Mouse (Mus musculus) testis, postnatal 14 days (tissue): ENCODE measurements around the gene Slc4a4.

Source experiments
- DNase-seq: peaks from one replicate; pipeline ENCODE4 v3.0.0; 2021; ENCODE audit warnings: low spot score

The Slc4a4 gene

DNA sequence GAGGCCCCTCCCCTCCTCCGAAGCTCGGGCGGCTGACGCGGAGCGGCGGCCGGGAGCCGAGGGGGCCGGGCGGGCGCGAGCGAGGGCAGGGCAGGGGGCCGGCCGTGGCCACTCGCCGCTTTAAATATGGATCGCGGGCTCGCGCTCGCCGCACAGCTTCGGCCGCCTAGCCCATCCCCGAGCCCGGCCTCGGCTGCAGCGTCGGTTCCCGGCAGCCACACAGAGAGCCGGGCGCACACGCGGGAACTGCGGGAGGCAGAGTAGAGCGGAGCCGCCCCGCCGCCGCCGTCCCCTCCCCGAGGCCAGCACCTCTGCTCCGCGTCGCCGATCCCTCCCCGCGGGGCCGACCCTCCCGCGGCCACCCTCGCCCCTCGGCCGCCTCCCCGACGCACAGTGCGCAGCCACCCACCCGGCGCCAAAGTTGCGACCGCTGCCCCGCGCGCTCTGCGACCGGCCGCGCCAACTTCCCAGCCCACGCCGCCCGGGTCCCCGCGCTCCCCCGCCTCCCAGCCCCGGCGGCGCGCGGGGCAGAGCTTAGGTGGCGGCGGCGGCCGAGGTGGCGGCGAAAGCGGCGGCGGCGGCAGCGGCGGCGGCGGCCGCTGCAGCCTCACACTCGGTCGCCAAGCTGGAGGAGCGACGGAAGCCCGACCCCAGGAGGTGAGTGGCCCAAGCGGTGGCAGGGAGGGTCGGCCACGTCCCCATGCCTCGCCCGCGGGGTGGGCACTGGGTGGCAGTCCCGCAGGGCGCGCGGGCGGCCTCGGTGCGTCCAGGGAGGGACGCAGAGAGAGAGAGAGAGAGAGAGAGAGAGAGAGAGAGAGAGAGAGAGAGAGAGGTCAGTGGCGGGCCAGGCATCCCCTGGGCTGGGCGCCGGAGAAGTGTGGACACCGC lies at the start of gene Slc4a4:
Gene Slc4a4, plus strand, starts transcription at position 151 of the 888 bp plus-strand sequence.
- peak; percentile 18 for DNase-seq

DNA sequence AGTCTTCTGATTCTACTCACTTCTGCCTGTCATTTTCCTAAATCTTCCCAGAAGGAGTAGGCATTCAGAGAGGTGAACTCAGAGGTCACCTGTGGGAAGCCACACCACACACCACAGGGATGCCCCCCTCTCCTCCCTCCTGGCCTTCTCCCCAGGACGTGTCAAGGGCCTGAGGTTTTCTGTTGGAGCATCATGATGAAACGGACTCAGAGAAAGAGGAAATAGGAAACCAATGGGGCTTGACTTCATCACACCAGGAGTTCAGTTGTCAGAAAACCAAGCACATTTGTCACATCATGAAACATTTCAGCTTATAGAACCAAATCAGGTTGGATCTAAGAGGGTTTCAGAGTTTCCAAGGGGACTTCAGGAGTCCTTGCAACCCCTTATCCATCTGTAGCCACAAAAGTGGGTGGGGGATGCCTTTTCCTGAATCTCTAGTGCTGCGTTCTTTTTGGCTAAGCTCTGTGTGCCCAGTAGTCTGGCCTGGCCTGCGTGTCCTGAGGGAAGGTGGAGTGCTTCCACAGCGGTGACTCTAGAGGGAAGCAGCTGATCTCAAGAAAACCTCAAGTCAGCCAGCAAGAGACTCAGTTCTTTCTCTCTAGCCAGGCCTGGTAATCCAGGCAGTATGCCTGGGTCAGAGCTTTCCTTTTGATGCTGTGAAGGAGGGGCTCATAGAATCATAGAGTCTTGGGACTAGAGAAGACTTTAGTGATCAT lies 46.4 kb upstream of the Slc4a4 start:
- DNase-seq: no peak

DNA sequence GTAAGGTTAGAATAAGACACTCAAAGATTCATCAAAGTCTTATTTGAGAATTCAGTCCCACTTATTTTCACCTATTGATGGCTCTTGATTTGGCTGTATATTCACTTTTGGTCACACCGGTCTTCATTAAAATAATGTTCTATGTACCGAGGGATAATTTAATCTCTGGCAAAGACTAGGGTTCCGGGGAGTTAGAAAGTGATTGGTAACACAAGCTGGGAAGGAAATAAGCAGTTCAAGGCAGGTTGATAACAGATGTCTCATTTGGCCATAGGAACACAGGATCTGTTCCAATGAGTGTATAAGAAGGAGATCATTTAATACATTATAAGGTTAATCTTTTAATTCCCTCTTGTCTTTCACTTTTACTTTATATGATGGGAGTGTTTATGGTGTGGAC lies 29.3 kb upstream of the Slc4a4 start:
- no peak for DNase-seq

DNA sequence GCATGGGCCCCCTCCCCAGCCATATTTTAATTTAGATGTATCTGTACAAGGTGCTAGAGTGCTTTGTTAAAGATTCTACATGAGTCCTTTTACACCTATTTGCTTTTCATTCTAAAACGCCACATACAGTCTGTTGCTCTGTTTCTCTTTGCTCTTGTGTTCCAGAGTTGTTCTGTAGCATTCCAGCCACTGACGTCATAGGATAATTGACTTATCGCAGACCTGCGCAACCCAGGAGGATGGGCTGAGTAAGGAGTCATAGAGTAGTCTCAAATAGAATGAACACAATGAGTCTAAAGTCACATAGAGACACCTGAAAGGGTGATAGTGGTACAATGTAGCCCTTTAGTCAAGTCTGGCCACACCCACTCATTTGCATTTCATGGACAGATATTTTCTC lies 28.8 kb upstream of the Slc4a4 start:
- no peak for DNase-seq

DNA sequence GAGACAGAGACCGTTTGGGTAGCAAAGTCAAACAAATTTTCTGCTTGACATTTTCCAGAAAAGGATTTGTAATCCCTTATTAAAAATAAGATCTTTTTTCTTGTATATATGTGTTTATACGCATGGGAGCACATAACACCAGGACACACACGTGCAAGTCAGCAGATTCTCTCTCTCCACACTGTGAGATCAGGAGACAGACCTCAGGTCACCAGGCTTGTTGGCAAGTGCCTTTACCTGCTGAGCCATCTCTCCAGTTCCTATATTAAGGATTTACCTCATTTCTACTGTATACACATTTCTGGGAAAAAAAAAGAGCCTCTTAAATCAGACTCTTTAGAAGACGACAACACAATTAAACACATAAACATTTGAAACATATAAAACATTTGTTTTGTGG lies 28.4 kb upstream of the Slc4a4 start:
- no peak for DNase-seq

DNA sequence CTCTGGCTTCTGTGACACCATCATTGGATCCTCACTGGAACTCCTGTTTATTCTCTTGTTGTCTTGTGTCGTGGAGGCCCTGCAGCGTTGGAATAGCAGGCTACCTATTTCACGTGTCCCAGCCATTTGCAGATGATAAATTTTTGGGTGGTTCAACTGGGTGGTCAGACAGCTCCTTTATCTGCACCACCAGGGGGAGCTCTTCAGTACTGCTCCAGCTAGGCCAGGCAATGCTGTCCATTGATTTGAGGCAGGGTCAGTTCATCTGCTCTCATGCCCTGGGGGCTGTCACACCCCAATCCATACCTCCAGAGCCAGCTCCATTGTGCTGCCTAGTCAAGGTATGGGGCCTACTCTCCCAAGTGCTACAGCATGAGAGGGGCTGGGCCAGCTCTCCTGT lies 24.5 kb upstream of the Slc4a4 start:
- no peak for DNase-seq

DNA sequence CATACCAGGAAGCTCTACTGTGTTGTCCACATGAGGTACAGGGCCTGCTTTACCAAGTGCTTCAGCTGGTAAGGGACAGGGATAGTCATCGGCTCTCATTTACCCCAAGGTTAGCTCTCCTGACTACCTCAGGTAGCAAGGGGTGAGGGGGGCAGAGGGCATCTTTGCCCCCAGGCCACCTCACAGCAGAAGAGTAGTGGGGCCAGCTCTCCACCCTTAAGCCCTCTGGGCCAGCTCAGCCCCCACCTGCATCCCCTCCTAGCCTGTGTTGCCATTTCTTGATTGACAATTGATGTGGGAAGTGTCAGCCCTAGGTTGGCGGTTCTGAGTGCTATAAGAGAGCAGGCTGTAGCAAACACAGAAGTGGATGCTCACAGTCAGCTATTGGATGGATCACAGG lies 23.8 kb upstream of the Slc4a4 start:
- DNase-seq: no peak

DNA sequence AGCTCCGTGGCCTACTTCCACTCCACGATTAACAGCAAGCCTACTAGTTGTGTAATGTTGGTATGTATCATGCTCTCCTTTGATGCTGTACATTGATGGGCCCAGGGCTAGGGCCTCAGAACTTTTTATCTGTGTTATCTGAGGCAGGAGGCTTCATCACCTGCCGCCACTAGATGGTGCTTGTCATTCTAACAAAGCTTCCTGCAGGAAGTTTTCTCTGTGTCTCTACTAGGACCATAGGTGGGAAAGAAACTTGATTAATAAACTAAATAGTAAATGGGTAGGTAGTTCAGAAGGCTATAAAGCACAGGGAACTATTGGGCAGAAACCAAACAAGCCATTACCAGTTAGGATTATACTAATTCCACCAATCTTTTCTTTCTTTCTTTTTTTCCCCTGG lies 2.5 kb upstream of the Slc4a4 start:
- DNase-seq: no peak

DNA sequence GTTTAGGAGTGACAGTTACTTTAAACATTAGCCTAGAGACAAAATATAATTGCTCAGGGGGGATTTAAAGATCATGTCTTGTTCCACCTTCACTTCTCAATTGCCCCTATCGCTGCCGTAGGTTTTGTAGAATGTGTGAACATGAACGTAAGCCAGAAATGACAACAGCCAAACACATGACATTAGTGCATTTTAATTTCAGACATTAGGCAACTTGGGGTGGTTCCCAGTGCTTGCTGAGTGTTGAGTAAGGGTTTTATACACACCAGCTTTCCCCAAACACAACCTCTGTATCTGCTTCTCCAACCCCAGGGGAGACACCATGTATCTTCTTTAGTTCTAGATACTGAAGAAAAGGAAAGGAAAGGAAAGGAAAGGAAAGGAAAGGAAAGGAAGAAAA lies 1.1 kb upstream of the Slc4a4 start:
- DNase-seq: no peak

DNA sequence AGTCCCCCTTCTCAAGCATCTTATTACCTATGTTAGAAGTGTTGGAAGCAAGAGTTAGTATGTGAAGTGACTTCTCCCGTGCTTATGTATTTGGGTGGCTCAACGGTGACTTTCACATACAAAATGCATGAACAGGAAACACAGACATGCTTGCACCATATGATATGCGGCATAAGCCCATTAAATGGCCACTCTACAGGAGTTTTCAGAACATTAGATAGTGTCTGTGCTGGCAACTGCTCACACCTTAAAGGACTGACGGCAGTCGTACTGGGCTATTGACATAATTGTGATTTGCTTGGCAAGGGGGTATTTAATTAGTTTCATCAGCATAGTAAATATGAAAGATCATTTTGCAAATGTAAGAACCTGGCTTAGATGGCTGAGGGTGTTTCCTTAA lies 674 bp upstream of the Slc4a4 start:
- DNase-seq: no peak

DNA sequence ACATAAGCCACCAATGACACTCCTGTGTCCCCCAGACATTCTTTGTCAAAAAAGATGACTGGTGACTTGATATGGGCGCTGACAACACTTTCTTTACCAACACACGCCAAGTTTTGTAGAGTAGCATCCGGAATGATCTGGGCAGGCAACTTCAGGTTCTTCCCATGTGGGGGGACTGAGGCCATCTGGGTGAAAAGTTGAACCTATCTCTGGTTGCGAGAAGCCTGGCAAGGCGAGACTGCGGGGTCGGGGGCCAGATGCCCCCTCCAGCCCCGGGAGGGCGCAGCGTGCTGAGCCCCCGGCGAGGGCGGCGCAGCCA lies 310 bp upstream of the Slc4a4 start:
- no peak for DNase-seq

DNA sequence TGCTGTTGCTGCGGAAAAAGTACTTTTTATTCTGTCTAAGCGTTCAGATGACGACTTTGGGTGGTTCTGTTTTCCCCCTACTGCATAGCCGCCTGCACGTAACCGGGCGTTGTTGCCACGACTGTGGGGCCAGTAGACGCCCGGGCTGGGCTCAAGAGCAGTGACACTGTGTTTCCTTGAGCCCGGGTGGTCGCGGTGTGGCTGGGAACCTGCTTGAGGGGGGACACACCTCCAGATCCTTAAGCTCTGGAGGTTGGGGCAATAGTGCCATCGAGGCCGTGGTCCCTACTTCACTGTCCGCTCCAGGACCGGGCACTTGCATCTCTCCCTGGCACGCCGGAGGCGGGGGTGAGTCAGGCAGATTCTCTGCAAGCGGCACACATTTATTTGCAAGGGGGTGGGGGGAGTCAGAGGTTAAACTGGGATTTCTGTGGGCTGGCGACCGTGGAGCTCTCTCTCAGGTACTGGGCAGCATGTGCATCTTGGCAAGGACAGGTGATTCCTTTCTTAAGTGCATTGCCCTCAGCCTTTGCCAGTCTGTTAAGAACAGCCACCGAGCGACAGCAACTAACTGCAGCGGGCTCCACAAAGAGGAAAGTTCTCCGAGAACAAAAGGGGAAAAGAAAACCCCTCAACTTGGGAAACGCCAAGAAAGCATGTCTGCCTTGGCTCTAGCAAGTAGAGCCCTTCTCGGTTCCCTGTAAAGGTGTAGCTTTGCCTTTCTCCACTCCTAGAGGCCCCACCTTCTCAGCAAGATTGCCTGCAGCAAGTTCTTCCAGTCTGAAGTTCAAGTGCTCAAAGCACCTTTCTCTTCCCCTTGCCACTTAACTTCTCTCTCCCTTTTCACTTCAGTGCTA lies 1.2 kb downstream of the Slc4a4 start:
- DNase-seq: no peak

DNA sequence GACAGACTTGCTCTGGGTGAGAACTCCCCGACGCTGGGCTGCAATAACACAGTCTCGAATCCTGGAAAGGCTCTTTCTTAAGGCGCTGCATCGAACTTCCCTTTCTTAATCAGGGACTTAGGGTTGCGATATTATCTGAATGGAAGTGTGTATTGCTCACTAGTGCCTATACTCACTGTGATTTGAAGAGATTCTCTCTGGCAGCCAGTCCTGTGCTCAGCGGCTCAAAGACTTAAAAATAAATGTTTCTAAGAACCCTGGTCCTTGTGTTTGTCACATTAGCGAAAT lies 1.7 kb downstream of the Slc4a4 start:
- no peak for DNase-seq

DNA sequence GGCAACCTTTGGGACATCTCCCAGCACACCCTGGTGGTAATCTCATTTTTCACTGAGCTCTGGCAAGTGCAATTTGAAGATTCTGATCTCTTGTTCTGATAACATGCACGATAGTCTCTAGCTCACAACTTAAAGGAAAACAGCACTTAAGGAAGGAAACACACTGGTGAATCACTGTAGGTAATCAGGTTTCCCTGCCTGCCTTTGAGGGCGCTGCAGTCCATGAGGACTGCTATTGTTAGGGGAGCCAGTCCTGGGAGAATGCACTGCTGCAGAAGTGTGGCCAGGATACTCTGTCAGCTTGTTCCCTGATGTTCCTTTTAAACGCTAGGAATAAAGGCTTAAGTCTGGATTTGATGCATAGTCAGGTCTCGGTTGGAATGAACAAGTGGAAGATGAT lies 2.7 kb downstream of the Slc4a4 start:
- no peak for DNase-seq

DNA sequence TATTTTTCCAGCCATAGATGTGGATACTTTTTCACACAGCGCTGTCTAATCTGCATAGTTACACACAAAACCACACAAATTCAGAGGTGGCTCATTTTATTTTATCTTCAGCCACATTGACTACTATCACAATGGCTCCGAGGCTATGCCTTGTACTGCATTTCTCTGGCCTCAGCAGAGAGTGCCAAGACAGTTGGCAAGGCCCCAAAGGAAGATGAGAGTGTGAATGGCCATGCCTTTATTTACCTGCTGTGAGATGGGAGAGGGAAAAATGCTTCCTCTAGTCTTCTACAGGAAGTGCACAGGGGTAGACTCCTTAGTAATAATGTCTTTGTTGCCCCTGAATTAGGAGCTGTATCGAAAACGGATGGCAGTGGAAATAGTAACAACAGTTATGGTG lies 3.5 kb downstream of the Slc4a4 start:
- DNase-seq: no peak

DNA sequence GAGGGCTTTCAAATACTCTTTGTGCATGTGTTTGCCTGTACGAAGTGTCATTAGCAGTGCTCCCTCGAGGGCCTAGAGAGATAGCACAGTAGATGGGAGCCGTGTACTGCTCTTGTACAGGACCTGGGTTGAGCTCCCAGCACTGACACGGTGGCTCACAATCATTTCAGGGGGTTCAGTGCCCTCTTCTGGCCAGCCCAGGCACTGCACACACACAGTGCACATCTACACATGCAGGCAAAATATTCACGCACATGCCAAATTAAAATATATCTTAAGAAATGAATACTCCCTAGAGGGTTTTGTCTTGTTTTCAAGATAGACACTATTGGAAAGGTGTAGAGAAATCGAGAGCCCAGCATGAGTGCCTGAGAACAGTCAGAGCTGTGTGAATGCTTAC lies 10.0 kb downstream of the Slc4a4 start:
- no peak for DNase-seq

DNA sequence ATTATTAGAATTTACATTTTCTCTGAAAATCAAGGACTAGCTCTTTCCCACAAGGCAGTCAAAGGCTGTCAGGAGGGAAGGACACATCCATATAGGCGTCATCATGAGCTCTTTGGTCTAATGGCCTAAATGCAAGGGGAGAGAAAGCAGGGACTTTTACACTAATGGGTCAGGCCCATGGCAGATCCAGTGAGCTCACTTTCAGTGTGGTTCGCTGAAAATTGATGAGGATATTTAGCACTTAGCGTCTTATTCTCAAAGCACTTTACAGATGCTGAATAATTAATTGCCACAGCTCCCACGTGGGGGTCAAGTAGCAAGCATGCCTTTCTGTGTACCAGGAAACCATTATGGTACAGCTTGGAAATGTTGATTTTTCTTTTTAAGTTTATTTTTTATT lies 16.5 kb downstream of the Slc4a4 start:
- no peak for DNase-seq

DNA sequence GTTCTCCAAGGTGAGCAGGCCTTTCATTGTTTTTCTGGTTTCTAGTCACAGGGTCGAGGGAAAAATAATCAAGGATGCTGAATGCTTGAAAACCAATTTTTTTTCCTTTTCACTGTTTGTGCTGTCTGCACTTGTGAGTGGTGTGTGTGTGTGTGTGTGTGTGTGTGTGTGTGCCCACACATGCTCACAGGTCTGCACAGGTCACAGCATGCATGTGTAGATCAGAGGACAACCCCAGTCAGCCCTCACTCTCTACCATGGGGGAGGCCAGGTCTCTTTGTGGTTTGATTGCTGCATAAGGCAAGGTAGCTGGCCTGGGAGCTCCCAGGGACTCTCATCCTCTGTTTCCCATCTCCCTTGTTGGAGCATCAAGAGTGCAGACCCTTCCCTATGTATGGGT lies 16.9 kb downstream of the Slc4a4 start:
- no peak for DNase-seq

DNA sequence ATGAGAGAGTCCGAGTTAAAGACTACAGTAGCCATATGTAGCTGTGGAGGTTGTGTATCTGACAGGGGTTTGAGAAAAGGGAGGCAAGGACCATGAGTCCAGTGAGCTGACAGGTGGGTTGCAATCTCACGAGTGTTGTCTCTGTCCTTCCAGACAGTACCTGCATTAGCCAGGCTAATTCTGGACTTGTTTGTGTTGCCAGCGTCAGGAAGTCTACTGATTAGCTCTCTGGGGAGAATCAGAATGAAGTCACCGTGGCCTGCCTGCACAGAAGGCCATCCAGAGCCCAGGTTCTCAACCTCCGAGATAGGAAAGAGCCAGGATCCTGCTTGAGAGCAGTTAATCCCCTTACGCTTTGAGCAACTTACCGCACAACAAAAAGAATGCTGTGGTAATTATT lies 18.2 kb downstream of the Slc4a4 start:
- DNase-seq: no peak

DNA sequence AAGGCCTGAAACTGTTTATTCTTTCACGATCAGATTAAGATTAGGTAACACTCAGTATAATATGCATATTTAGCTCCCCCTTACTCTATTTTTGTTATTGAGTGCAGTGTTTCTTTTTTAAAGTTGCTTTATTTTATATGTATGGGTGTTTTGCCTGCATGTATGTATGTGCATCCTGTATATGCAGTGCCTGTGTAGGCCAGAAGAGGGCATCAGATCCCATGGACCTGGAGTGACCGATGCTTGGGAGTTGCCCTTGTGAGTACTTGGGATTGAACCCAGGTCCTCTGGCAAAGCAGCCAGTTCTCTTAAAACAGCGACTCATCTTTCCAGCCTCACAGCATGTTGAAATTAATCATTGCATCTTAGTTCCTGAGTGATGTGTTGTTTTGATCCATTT lies 21.0 kb downstream of the Slc4a4 start:
- no peak for DNase-seq

DNA sequence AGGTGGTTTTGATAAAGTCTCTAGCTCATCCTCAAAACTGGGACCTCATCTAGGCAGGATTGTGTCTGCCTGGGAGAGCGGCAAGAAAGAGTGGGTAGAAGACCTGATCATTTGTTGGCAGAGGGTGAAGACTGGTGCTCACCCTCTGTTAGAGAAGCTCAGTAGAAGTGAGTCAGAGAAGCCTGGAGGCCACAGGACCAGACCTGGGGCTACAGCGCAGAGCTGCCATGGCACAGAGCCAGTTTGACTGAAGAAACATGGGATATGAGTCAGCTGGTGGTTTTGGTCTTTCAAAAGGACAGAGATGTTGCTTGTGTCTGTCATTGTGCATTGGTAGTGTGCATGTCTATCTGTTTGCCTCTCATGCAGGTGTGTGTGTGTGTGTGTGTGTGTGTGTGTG lies 26.0 kb downstream of the Slc4a4 start:
- no peak for DNase-seq

DNA sequence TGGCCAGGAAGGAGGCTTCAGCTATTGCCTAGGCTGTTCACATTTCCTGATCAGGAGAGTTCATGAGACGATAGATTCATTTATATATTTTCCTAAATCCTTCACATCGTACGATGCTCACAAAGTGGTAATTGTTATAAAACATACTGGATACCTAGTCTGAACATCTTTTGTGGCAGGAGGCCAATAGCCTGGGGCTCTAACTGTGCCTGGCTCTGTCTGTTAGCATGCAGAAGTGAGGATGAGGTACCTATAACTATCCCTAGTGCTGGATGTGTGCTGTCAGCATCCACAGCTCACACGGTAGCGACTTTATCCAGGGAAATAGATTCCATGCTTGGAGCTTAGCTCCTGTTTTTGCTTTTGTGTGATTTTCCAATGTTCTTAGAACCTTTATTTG lies 28.5 kb downstream of the Slc4a4 start:
- no peak for DNase-seq

DNA sequence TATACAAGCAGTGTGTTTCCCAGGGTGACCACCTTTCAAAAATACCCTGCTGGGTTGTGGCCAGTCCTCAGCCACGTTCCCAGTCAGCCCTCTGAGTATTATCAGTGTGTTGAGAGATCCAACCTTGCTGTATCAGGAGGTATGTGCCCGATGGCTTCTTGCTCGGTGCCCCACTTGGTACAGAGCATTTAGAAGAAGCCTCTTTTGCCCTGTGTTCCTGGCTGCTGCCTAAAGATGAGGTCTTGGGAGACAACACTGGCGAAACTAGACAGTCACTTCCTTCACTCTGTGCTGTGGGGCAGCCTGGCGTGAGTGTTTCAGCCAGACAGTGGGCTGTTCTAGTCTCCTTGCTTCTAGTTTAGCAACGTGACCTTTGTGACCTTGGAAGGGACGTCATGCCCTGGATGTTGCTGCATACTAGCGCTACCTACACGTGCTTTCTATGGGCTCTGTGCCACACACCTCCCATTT lies 29.9 kb downstream of the Slc4a4 start:
- no peak for DNase-seq
